Mouse (Mus musculus): ENCODE data around the gene Gm10147. TPM values are rescaled to one million over a fixed set of nuclear protein-coding genes. Genes with fewer than 3 reads are reported as not detected.
"Not testable (repeated sequence)": the region's sequence is repeated elsewhere in the genome, so short reads cannot be mapped to it uniquely, and the experiment has no call there.

Gm10147 gene
- total RNA-seq (2021), result not detected

DNA sequence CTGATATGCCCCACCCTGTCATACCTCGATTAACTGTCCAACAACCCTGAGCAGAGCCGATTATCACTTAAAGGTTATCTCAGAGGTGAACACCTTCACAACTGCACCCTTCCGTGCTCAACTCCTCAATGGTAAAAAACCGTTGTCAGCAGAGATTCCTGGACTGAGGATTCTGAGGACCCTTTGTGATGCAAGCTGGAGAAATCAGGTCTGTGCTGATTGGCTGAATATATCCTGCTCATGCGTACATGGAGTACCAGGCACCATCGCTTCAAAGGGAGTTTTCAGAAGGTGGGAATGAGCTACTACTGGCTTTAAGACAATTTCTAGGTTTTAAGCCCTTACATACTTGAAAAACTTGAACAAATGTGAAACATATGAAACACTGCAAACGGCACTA, at the start of gene Gm10147:
Gene Gm10147, minus strand, starts transcription at position 101 of the 400 bp plus-strand sequence.
- DNase-seq; intact Hi-C loops (cut with DNase I): not testable (repeated sequence)

Small RNAs within 50 kb of the gene (microRNA-seq; reads per million reads assigned to microRNA genes)
- gene Gm44499 (ENCODE audit: borderline number of aligned reads in 2 of 2), result 0 reads per million in 2 experiments
